Comparison of ENCODE assay signal across 8 mouse cellular contexts in the genomic region with DNA sequence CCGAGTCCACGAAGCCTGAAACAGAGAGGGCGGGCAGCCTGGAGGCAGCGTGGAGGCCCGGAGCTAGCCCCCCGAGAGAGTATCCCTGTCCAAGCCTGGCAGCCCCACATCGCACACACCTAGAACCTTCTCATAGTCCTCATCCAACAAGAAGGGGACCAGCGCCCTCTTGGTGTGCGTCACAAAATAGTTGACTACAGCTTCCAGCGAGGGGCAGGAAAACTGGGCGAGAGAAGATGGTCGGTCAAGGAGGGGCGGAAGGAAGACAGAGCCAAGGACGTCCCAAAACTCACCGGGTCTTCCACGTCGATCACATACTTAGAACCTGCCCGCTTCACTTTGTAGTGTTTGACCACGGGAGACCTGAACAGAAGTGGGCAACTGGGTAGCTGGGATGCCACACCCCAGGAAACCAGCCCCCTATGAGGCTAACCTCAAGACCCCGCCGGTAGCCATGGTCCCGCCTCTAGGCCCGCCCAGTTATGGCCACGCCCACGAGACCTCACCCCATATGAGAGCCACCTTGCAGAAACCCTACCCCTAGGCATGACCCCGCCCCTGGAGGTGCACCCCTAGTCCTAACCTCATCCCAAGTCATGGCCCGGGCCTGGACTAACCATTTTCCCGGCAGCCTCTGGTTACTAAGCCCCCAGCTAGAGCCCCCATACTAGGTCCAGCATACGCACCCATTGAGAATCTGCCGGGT. TPM values are rescaled to one million over a fixed set of nuclear protein-coding genes. Genes with fewer than 3 reads are reported as not detected.
DNase-seq lines count a peak whose midpoint lies in the region; ATAC-seq and TF ChIP-seq lines count a peak whose summit lies in the region.
"Had no signal": no experiment of that assay in that cellular context is flagged by ENCODE, and none has a peak within 500 bp of the region (broad histone marks: within the 10 kb centered on the region; RNA-seq: fewer than 3 reads in every experiment).

No protein-coding gene starts in this region.

- no peak overlapping the region for H3K27ac ChIP-seq in lung, embryonic 14.5 days (ENCODE audit: low read depth)
- H3K27ac ChIP-seq in embryonic facial prominence, embryonic 11.5 days (replicated peaks; ENCODE audit: low read depth, low read length): no peak overlapping the region
- no peak overlapping the region for H3K27ac ChIP-seq in hindbrain, postnatal 0 days
- no peak overlapping the region for H3K27ac ChIP-seq in neural tube, embryonic 12.5 days

- peaks cover 10% of the 10 kb centered on the region; the same call in 1 of the 2 replicates for H3K27me3 ChIP-seq in lung, embryonic 14.5 days (ENCODE audit: insufficient read depth, low read length)
- H3K27me3 ChIP-seq in embryonic facial prominence, embryonic 11.5 days (ENCODE audit: control insufficient read depth, insufficient read depth, low read length): peaks cover 3% of the 10 kb centered on the region
- H3K27me3 ChIP-seq in hindbrain, postnatal 0 days (ENCODE audit: insufficient read depth, low read length): 0 out of 2 replicates have a peak, but pooled peaks cover 5% of the 10 kb centered on the region
- H3K27me3 ChIP-seq in neural tube, embryonic 12.5 days (replicated peaks): peaks cover 21% of the 10 kb centered on the region

- no peaks in the 10 kb centered on the region for H3K4me1 ChIP-seq in lung, embryonic 14.5 days (ENCODE audit: insufficient read depth)
- H3K4me1 ChIP-seq in embryonic facial prominence, embryonic 11.5 days (ENCODE audit: control insufficient read depth, insufficient read depth, low read length): no peaks in the 10 kb centered on the region; the same call in 1 of the 2 replicates
- no peaks in the 10 kb centered on the region for H3K4me1 ChIP-seq in hindbrain, postnatal 0 days (ENCODE audit: insufficient read depth, low read length)
- 0 out of 2 replicates have a peak, but pooled peaks cover 7% of the 10 kb centered on the region for H3K4me1 ChIP-seq in neural tube, embryonic 12.5 days

- peak overlapping the region; percentile 32 for H3K4me2 ChIP-seq in lung, embryonic 14.5 days
- H3K4me2 ChIP-seq in embryonic facial prominence, embryonic 11.5 days (ENCODE audit: low read depth, low read length): peak overlapping the region; percentile 3
- H3K4me2 ChIP-seq in hindbrain, postnatal 0 days (ENCODE audit: low read depth, low read length): peak overlapping the region; percentile 19; the same call in 1 of the 2 replicates
- peak overlapping the region; percentile 38 for H3K4me2 ChIP-seq in neural tube, embryonic 12.5 days (replicated peaks)

- no peak for TF ChIP-seq CTCF in lung, embryonic 14.5 days (IDR thresholded peaks at IDR 0.05; ENCODE audit: low read depth)
- TF ChIP-seq CTCF in hindbrain, postnatal 0 days (IDR thresholded peaks at IDR 0.05; ENCODE audit: low read depth): no peak; the same call in 1 of the 2 replicates

- no peaks in the 10 kb centered on the region for H3K9me3 ChIP-seq in lung, embryonic 14.5 days (ENCODE audit: low read depth, low read length)
- H3K9me3 ChIP-seq in embryonic facial prominence, embryonic 11.5 days (replicated peaks; ENCODE audit: control insufficient read depth, low read length): no peaks in the 10 kb centered on the region
- no peaks in the 10 kb centered on the region for H3K9me3 ChIP-seq in hindbrain, postnatal 0 days (ENCODE audit: low read length)
- no peaks in the 10 kb centered on the region for H3K9me3 ChIP-seq in neural tube, embryonic 12.5 days

- H3K9ac ChIP-seq in lung, embryonic 14.5 days: no peak overlapping the region
- no peak overlapping the region; the same call in 1 of the 2 replicates for H3K9ac ChIP-seq in embryonic facial prominence, embryonic 11.5 days (replicated peaks; ENCODE audit: low read length)
- H3K9ac ChIP-seq in hindbrain, postnatal 0 days (replicated peaks; ENCODE audit: low read length): no peak overlapping the region
- no peak overlapping the region for H3K9ac ChIP-seq in neural tube, embryonic 12.5 days

- 0 out of 2 replicates have a peak, but pooled peaks have one; percentile 3 for ATAC-seq in lung, embryonic 14.5 days (ENCODE audit: insufficient read depth)
- peak; percentile 25 for ATAC-seq in embryonic facial prominence, embryonic 11.5 days (replicated peaks; ENCODE audit: insufficient number of reproducible peaks, low FRiP score, low TSS enrichment, low read depth)
- ATAC-seq in hindbrain, postnatal 0 days: peak; percentile 25; the same call in 1 of the 2 replicates
- ATAC-seq in neural tube, embryonic 12.5 days (ENCODE audit: low FRiP score, low read depth): peak; percentile 37; the same call in 1 of the 2 replicates

- 0 out of 2 replicates have a peak overlapping the region, but pooled peaks have one; percentile 4 for H3K4me3 ChIP-seq in lung, embryonic 14.5 days (ENCODE audit: low read depth, low read length)
- H3K4me3 ChIP-seq in embryonic facial prominence, embryonic 11.5 days (ENCODE audit: low read depth, low read length): peak overlapping the region; percentile 18; the same call in 1 of the 2 replicates
- H3K4me3 ChIP-seq in hindbrain, postnatal 0 days (ENCODE audit: low read length): no peak overlapping the region
- H3K4me3 ChIP-seq in neural tube, embryonic 12.5 days: no peak overlapping the region

- intact Hi-C loops in left cerebral cortex, postnatal 25 days (cut with DNase I): no loop called here

- no peaks in the 10 kb centered on the region for H3K36me3 ChIP-seq in lung, embryonic 14.5 days (ENCODE audit: insufficient read depth)
- H3K36me3 ChIP-seq in embryonic facial prominence, embryonic 11.5 days (replicated peaks; ENCODE audit: control insufficient read depth, insufficient read depth, low read depth, low read length): no peaks in the 10 kb centered on the region
- H3K36me3 ChIP-seq in hindbrain, postnatal 0 days (ENCODE audit: insufficient read depth, low read length): peaks cover 3% of the 10 kb centered on the region; the same call in 1 of the 2 replicates
- H3K36me3 ChIP-seq in neural tube, embryonic 12.5 days: peaks cover 20% of the 10 kb centered on the region

- no peak for DNase-seq in lung, embryonic 14.5 days
- DNase-seq in lung, postnatal 10 days: no peak
- DNase-seq in embryonic facial prominence, embryonic 11.5 days (ENCODE audit: low spot score): peak; percentile 37
- DNase-seq in hindbrain, postnatal 0 days (ENCODE audit: low spot score): no peak
- DNase-seq in left cerebral cortex, postnatal 25 days (ENCODE audit: low spot score in 2 of 2): no peak
- no peak for DNase-seq in adrenal gland, postnatal 14 days
- DNase-seq: right cerebral cortex, postnatal 25 days had no signal

- WGBS in lung, embryonic 14.5 days: 10% methylated on average over 30 of the region's 30 CpGs
- 7% methylated on average over 30 of the region's 30 CpGs for WGBS in embryonic facial prominence, embryonic 11.5 days
- 12% methylated on average over 30 of the region's 30 CpGs for WGBS in hindbrain, postnatal 0 days
- WGBS in neural tube, embryonic 12.5 days: 7% methylated on average over 30 of the region's 30 CpGs

RNA-seq across cellular contexts. Expression of a gene that starts 5.4 kb away (rescaled TPM):
- 14.4 and 14.9 TPM in 2 replicates for polyA plus RNA-seq in lung, embryonic 14.5 days (2014; fragmentation: Nextera tagmentation; extraction: Ambion mirVana)
- polyA plus RNA-seq in embryonic facial prominence, embryonic 11.5 days (2014; fragmentation: Nextera tagmentation; extraction: Ambion mirVana): 6.1 and 6.6 TPM in 2 replicates
- 5.4 and 5.9 TPM in 2 replicates for total RNA-seq in hindbrain, postnatal 0 days (2014; rRNA removed)
- 4.3 and 4.6 TPM in 2 replicates for polyA plus RNA-seq in hindbrain, postnatal 0 days (2015; fragmentation: Nextera tagmentation; extraction: Ambion mirVana)
- 5.9 and 7.2 TPM in 2 replicates for polyA plus RNA-seq in neural tube, embryonic 12.5 days (2016; fragmentation: Nextera tagmentation; extraction: Ambion mirVana)
- 1 to 10 TPM; 1.9 to 3.0 TPM for total RNA-seq in left cerebral cortex, postnatal 25 days (2021)
- 14.5 and 14.6 TPM in 2 replicates for total RNA-seq in adrenal gland, postnatal 14 days (2021)

RNA-seq across cellular contexts. Expression of a gene that starts 5.6 kb away (rescaled TPM):
- 127 TPM in 2 replicates for polyA plus RNA-seq in lung, embryonic 14.5 days (2014; fragmentation: Nextera tagmentation; extraction: Ambion mirVana)
- 135 and 142 TPM in 2 replicates for polyA plus RNA-seq in embryonic facial prominence, embryonic 11.5 days (2014; fragmentation: Nextera tagmentation; extraction: Ambion mirVana)
- 185 and 186 TPM in 2 replicates for total RNA-seq in hindbrain, postnatal 0 days (2014; rRNA removed)
- polyA plus RNA-seq in hindbrain, postnatal 0 days (2015; fragmentation: Nextera tagmentation; extraction: Ambion mirVana): 106 and 107 TPM in 2 replicates
- 209 and 214 TPM in 2 replicates for polyA plus RNA-seq in neural tube, embryonic 12.5 days (2016; fragmentation: Nextera tagmentation; extraction: Ambion mirVana)
- total RNA-seq in left cerebral cortex, postnatal 25 days (2021): 100 to 1,000 TPM in 1 of 2 experiments, 10 to 100 TPM in 1; 97.4 to 104 TPM
- 86.1 and 91.1 TPM in 2 replicates for total RNA-seq in adrenal gland, postnatal 14 days (2021)

RNA-seq across cellular contexts. Expression of a gene that starts 13.6 kb away (rescaled TPM):
- 6.6 and 11.5 TPM in 2 replicates for polyA plus RNA-seq in lung, embryonic 14.5 days (2014; fragmentation: Nextera tagmentation; extraction: Ambion mirVana)
- 36.6 and 43.0 TPM in 2 replicates for polyA plus RNA-seq in embryonic facial prominence, embryonic 11.5 days (2014; fragmentation: Nextera tagmentation; extraction: Ambion mirVana)
- 136 and 140 TPM in 2 replicates for total RNA-seq in hindbrain, postnatal 0 days (2014; rRNA removed)
- 178 and 193 TPM in 2 replicates for polyA plus RNA-seq in hindbrain, postnatal 0 days (2015; fragmentation: Nextera tagmentation; extraction: Ambion mirVana)
- 114 and 123 TPM in 2 replicates for polyA plus RNA-seq in neural tube, embryonic 12.5 days (2016; fragmentation: Nextera tagmentation; extraction: Ambion mirVana)
- 10 to 100 TPM; 70.5 to 78.8 TPM for total RNA-seq in left cerebral cortex, postnatal 25 days (2021)
- total RNA-seq in adrenal gland, postnatal 14 days (2021): 1.6 and 2.9 TPM in 2 replicates

RNA-seq across cellular contexts. Expression of a gene that starts 29.7 kb away (rescaled TPM):
- 11.4 and 12.0 TPM in 2 replicates for polyA plus RNA-seq in lung, embryonic 14.5 days (2014; fragmentation: Nextera tagmentation; extraction: Ambion mirVana)
- polyA plus RNA-seq in embryonic facial prominence, embryonic 11.5 days (2014; fragmentation: Nextera tagmentation; extraction: Ambion mirVana): 32.9 and 37.4 TPM in 2 replicates
- 233 and 250 TPM in 2 replicates for total RNA-seq in hindbrain, postnatal 0 days (2014; rRNA removed)
- polyA plus RNA-seq in hindbrain, postnatal 0 days (2015; fragmentation: Nextera tagmentation; extraction: Ambion mirVana): 150 and 152 TPM in 2 replicates
- 136 and 143 TPM in 2 replicates for polyA plus RNA-seq in neural tube, embryonic 12.5 days (2016; fragmentation: Nextera tagmentation; extraction: Ambion mirVana)
- total RNA-seq in left cerebral cortex, postnatal 25 days (2021): 10 to 100 TPM; 30.9 to 34.4 TPM
- total RNA-seq in adrenal gland, postnatal 14 days (2021): 1.2 and 3.7 TPM in 2 replicates

RNA-seq across cellular contexts. Expression of a gene that starts 36.5 kb away (rescaled TPM):
- 154 and 160 TPM in 2 replicates for polyA plus RNA-seq in lung, embryonic 14.5 days (2014; fragmentation: Nextera tagmentation; extraction: Ambion mirVana)
- polyA plus RNA-seq in embryonic facial prominence, embryonic 11.5 days (2014; fragmentation: Nextera tagmentation; extraction: Ambion mirVana): 119 and 132 TPM in 2 replicates
- 76.0 and 79.5 TPM in 2 replicates for total RNA-seq in hindbrain, postnatal 0 days (2014; rRNA removed)
- polyA plus RNA-seq in hindbrain, postnatal 0 days (2015; fragmentation: Nextera tagmentation; extraction: Ambion mirVana): 84.5 and 87.6 TPM in 2 replicates
- 134 TPM in 2 replicates for polyA plus RNA-seq in neural tube, embryonic 12.5 days (2016; fragmentation: Nextera tagmentation; extraction: Ambion mirVana)
- 10 to 100 TPM; 44.5 to 47.8 TPM for total RNA-seq in left cerebral cortex, postnatal 25 days (2021)
- 46.2 and 53.7 TPM in 2 replicates for total RNA-seq in adrenal gland, postnatal 14 days (2021)

Comparison
In these comparisons a context has a peak if more than half of its experiments do, and no peak if none do; other contexts are left out.
1. H3K4me3 ChIP-seq: peak in lung, embryonic 14.5 days (single experiment) and embryonic facial prominence, embryonic 11.5 days (single experiment); none in hindbrain, postnatal 0 days (single experiment) and neural tube, embryonic 12.5 days (single experiment).
2. Peak in every context shown above with its lines, with median percentiles within 50 percentile points of each other: ATAC-seq and H3K4me2 ChIP-seq.